Mouse (Mus musculus): ENCODE data around the gene Tsc22d3.

Gene Tsc22d3

DNA sequence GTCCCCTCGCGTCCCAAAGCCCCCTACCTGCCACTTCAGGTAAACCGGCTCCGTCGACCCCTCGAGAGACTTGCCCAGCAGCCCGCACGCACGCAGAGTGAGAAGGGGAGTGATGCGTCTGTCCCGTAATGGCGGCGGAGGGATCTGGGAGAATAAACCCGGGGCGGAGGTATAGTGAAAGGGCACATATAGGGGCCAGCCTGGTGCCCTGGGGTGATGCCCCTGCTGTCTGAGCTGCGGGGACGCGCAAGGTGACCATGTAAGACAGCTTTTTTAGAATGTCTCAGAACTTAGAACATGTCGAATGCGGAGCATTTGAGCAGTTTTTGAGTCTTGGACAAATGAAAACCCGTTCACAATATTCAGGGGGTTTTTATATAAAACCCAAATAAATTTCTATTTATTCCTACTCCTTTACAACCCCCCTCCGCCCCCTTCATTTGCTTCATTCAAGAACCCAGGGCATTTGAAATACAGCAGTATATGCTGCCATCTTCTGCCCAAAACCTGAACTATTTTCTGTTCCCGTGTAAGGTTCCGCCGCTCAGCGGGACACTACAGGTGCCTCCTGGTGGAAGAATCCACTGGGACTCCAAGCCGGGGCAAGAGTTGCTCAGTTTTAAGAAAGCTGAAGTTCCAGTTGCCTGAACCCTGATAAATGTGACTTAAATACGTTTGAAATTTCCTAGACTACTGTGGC is at the start of gene Tsc22d3:
Gene Tsc22d3 (minus strand): TSS at position 250 of the 700 bp plus-strand sequence.
- peak; percentile 17 for DNase-seq

DNA sequence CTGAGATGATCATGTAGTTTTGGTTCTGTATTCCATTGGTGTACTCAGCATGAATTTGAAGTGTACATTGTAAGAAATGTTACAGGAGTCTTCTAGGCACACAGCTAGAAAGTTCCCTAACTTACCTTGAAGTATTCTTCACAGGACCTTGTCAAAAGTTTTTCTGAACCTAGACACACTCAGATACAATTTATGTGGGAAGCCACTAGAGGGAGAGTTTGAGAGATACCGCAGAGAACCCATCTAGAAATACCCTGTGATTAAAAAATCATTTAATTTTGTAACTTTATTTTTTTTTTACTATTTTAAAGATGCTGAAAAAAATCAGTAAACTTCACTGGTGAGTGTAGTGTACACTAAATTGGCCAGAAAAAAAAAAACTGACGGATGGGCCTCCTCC is 39.1 kb upstream of the Tsc22d3 start:
- DNase-seq, result no peak

DNA sequence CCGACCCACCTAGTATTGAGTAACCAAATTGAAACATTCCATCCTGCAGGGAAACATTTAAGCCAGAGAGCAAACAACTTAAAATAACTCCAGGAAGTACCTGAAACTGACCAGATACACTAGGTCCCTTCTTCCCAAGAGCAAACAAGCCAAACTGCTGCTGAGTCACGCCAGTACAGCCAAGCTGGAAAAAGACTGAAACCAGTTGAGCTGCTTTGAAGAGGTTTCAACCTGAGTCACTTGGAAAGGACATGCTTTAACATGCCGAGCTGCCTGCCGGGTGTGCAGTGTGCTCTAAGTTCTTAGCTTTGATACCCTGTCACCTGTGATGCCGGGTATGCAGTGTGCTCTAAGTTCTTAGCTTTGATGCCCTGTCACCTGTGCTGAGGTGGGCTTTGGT is 37.6 kb upstream of the Tsc22d3 start:
- DNase-seq, result no peak

DNA sequence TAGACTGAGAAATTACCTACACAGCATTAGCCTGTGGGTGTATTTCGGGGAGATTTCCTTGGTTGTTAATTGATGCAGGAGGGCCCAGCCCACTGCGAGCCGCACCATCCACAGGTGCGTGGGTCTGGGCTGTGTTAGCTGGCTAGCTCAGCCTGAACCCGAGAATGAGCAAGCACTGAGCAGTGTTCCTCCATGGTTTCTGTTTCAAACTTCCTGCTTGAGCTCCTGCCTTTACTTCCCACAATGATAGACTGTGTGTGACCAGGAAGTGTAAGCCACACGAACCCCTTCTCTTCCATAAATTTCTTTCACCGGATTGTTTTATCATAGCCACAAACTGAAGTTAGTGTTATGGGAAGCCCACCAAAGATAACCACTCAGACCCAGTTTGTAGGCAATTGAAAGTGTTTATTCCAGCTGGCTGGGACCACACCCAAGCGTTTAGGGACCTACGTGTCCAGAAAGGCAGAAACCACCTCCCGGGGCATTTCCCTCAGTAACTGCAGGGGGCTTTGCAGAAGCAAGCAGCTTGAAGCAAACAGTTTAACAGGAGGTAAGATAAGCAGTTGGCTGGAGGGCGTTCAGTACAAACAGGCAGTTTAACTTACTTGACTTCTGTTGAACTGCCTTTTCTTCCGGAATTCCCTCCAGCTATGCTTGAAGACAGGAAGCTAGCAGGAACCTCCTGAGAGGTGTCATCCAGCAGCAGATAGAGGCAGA is 24.6 kb upstream of the Tsc22d3 start:
- no peak for DNase-seq

DNA sequence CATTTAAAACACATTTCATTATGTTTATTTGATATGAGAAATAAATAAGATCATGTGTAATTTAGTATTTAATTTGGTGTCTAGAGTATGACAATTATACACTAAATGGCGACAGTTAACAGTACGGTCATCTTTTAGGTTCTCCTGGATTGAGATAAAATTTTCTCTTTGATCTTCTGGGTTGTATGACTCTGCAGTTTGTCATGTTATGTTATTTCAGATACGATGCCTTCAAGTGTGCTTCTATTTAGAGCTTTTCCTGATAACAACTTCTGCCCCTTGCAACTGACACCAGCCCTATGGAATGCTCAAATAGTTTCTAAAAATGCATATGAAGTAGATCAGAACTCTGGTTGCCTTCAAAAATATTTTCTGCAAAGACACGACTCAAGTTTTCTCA is 9.5 kb upstream of the Tsc22d3 start:
- no peak for DNase-seq

DNA sequence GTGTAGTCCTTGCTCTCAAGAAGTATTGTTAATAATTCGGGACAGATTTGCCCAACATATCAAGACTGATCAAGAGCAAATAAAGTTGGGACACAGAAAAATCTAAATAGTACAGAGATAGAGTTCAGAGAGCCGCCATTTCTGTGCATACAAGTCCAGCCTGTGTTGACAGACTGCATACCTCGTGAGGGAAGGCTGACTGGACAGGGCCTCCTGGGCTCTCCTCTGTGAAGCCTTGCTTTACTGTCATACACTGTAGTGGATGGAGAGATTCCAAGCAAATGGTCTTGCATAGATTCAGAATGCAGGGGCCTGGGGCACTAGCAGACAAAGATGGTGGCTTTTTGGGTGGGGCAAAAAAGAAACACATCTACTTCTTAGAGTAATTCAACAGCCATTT is 1.4 kb upstream of the Tsc22d3 start:
- no peak for DNase-seq

DNA sequence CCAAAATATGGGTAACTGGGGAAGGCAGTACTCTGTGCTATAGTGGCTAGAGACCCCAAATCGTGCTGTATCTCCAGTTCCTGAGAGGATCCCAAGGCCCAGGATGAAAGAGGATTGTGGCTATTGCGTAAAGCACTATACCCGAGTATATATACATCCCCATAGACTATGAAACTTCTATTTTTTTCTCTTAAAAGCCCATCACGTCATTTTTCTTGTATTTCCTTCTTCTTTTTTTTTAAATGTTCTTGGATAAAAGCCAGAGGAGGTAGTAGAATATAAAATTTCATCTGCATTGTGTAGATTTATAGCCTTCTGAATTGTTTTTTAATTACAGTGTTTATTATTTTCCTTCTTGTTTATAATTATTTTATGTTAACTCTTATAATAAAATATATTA is 852 bp upstream of the Tsc22d3 start:
- no peak for DNase-seq

DNA sequence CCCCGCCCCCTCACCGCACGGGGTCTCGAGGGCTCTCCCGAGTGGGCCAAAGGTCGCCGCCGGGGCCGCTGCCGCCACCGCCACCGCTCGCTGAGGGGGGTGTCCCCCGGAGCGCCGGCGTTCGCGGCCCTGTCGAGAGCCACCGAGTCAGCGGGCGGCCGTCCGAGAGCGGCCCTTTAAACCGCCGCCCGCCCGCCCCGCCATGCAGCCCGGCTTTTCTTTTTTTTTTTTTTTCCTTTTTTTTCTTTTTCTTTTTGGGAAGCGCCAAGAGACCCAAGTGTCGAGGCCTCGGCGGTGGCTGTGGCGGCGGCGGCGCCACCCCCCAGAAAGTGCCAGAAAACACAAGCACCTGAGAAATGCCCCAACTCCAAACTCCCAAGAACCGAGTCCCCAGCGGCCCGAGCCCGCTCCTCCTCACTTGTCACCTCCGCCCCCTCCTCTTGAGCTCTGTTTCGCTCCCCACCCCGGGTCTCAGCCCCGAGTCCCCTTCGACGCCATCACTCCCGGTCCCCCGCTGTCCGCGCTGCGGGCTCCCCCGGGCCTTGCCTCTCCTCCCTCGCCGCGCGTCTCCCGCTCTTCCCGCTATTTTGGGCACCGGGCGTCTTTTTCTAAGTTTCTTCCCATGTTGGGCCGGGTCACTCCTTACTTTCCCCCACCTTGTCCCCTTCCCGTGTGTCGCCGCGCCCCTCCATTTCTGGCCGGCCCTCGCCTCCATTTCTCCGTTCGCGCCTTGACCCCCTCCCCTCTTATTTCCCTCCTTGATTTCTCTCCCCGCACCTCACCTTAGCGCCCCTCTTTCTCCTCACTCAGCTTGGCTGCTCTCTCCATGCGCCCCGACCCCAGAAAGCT is 674 bp downstream of the Tsc22d3 start:
- DNase-seq, result no peak

DNA sequence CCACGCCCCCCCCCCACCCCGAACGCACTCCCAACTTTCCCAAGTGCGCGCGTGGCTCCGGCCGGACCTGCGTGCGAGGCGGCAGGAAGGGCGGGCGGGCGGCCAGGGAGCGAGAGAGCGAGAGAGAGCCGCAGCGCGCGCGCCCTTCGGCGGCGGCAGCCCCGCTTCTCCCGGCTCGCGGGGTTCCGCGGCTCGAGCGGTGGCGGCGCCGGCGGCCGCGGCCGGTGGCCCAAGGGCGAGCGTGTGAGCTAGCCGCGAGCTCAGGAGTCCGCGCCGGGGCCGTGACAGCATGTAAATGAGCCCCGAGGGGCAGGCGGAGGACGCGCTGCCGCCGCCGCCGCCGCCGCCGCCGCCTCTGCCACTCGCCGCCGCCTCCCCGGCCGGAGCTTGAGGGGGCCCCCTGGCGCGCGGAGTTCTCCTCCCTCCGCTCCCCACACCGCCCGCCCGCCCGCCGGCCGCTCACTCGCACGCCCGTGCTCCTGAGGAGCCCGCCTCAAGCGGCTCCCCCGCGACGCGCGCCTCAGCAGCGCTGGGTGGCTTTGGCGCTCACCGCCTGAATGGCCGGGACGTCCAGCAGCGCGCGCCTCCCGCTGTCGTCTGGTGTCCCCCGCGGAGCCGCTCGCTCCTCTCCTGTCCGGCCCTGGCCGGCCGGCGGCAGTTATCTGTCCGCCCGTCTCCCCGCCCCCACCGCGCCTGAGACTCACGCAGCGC is 1.5 kb downstream of the Tsc22d3 start:
- DNase-seq, result peak; percentile 23

DNA sequence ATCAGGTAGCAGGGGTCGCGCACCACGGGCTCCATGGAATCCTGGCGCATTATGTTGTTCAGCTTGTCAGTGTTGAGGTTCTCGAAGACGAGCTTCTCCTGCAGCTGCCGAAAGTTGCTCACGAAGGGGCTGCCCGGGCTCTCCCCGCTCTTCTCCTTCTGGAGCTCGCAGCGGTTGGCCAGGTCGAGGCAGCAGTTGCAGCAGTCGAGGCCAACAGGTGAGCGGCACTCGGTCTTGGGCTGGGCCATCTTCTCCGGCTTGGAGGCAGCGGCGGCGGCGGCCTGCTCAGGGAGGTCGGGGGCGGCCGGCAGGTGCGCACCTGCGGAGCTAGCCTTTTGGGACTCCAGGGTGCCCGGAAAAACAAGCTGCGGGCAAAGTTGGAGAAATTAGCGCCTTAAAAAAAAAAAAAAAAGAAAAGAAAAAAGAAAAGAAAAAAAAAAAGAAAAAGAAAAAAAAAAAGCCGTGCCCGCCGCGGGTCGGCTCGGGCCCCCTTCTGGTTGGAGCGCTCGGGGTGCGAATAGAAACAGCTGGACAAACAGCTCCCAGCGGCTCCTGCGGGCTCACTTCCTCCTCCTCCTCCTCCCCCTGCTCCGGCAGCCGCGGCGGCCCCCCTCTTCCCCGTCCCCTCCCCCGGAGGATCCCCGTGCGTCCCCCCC is 2.1 kb downstream of the Tsc22d3 start:
- no peak for DNase-seq

DNA sequence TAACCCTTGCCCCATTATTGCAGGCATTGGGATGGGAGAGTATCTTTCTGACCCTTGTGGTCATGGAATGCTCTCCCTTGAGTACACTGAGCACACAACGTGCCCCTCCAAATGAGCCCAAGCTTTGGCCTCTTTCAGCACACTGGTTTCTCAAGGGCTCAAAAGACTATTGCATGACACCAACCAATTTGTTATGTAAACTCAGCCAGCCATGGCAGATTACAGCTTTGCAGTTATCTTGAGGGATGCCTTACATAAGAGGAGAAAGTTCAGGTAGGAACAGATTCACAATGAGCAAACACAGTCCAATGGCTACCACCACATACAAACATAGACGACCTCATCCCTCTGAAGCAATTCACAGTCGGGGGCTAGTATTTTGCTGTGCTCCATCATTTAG is 9.3 kb downstream of the Tsc22d3 start:
- DNase-seq, result no peak

DNA sequence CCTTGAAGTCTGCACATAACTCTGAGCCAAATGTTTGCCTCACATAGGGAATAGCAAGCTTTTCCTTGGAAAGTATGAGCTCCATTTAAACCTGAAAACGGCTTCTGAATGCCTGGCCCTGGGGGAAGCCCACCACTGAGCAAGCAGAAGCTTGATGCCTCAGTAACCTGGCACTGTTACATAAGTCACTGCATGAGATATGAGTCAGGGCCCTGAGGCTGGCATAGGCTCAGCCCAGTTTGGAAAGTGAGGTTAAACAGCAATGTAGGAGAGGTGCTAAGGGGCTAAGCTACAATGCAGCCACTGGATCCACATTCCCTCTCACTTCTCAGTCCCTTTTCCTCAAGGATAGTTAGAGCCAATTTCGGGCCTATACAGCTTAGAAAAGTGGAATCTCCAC is 10.3 kb downstream of the Tsc22d3 start:
- DNase-seq, result no peak

DNA sequence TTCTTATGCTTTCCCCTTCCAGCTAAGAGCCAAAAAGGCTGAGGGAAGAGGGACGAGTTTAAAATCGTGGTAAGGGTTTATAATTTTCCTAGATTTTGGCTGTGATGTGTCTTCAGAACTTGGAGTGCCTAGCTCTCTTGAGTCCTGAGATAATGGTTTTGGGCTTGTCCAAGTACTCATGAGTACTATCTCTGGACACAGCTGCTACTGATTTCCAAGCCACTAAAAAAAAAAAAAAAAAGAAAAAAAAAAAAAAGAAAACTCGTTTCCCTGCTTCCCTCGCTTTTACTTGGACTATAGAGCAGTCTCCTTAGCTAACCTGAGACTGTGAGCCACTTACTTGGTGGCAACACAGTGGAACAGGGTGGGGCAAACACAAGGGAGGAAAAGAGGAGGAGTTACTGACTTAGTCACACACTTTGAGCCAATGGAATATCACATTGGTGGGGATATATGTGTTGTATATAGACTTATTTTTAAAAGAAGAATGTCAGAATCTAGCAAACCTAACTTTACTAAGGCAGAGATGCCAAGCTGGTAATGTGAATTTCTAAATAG is 11.2 kb downstream of the Tsc22d3 start:
- no peak for DNase-seq

DNA sequence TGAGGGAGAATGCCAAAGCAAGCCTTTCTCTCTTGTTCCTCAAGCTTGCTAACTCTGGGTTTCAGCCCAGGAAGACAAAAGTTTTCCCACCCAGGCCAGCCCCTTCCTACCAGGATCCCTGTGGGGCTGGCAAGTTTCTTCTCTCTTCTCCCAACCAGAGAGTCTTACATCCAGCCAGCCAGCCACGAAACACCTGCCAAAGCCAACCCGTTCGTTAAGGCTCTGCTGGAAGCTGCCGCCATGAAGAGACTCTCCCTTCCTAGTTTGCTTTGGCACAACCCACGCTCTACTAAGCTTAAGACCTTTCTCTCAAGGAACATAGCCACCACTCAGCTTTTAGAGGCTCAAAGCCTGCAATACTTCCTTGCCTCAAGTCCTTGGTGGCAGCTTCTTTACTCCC is 11.9 kb downstream of the Tsc22d3 start:
- no peak for DNase-seq

DNA sequence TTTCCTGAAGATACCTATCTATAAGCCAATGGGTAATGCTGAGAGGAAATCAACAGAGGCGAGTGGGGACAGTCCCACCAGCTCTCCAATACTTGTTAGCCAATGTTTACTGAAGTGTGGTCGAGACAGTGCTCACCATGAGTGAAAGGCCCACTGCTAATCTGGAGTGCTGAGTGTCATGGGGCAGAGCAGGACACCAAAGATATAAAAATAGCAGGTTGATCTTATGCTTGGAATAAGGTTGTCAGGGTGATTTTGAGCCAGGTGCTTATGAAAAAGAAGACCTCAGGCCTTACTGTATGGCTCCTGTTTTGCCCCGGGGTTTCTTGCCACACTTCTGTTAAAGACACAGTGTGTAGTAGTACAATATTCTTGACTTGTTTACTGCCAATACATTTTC is 20.0 kb downstream of the Tsc22d3 start:
- DNase-seq, result no peak

DNA sequence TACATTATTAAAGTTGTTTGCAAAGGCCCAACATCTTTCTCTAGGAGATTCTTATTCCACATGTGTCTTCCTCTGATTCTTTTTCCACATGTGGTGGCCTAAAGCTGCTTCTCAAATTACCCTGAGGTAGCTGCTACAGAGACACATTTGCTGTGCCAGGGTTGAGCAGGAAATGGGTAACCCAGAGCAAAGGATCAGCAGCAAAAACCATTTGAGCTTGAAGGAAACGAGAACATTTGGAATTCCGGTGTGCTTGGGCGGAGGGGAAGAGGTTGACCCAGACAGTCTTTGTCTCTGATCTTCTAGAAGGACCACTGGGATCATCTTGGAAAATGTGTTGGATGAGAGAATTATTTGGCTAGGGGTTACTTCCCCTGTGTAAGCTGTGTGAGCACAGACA is 24.8 kb downstream of the Tsc22d3 start:
- DNase-seq, result no peak

DNA sequence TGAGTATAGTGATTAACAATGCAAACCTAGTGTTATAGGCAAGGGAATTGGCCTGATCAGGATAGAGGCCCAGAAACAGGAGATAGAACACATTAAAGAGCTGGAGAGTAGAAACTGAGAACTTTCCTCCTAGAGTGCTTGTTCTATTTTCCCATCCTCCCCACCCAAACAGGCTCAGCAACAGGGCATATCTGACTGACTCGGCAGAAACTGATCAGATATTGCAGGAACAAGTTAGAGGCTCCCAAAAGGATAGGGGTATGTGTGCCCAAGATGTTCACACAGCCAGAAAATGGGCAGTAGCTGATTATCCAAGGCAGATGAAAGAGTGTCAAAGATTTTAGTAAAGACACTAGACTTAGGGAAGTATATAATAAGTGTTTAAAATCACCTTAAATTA is 25.3 kb downstream of the Tsc22d3 start:
- DNase-seq, result no peak

DNA sequence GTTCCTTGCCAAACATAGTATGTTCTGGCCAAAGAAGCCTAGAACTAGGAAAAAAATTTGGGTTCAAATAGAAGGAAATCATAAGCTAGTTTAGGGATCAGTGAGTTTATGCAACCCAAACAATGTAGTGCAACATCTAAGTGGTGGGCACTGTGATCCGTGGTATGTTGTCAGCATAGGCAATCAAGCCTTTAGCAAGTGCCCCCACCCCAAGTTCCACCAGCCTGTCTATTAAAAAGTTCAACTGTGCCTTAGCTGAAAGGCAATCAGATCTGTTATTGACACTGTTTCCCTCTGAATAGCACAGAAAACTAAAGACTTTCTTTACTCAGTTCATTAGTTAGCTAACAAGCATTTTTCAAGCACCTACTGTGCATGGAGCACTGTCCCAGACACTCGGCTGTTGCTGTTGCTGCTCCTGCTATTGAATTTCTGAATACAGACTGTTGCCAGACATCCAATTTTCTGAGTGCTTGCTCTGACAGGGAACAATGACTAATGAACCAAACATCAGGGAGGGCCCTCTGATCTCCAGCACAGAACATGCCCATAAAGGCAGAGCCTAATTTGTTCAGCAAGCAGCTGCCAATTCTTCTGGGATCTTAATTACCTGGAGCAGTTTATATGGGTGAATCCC is 27.6 kb downstream of the Tsc22d3 start:
- no peak for DNase-seq

DNA sequence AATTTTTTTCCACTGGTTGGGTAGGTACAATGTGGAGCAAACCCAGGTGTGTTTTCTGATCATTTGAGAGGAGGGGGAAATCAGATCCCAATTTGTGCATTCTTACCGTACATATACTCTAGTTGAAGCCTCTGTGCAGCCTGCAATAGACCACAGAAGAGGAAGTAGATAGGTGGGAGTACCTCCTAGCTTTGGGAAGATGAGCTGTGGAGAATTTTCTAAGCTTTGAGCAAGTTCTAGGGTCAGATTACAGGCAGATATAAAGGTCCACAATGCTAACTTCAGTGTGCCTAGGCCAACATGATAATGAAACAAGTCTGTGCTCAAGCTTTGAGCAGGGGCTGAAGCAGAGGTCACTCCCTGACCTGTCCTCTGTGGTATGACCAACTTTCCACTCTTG is 30.9 kb downstream of the Tsc22d3 start:
- DNase-seq, result no peak

DNA sequence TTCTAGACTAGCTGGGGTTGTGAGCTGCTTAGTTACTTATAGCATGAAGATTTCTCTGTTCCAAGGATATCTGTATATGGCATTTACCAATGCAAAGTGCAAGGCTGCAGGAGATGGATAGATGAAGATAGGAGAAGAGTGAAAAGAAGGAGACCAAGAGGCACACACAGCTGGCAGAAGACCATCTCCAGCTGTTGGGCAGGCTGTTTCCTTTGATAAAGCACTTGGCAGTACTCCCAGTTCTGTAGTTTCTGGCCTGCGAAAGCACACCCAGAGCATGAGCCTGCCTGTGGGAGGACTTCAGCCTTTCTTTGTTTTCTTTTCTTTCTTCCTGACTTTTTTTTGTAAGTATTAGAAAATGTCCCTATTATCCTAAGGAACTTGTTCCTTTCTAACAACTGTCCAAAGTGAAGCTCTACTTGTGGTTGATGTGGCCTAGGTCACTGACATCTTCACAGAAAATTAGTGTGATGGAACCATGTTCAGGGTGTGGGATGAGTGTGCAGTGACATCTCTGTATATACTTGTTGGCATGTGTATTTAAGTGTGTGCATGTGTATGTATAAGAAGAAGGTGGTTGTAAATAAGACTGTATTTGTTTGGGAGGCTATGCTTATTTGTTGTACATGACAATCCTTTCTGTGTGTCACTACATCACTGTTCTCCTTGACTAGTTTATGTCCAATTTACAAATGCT is 32.6 kb downstream of the Tsc22d3 start:
- DNase-seq, result no peak

DNA sequence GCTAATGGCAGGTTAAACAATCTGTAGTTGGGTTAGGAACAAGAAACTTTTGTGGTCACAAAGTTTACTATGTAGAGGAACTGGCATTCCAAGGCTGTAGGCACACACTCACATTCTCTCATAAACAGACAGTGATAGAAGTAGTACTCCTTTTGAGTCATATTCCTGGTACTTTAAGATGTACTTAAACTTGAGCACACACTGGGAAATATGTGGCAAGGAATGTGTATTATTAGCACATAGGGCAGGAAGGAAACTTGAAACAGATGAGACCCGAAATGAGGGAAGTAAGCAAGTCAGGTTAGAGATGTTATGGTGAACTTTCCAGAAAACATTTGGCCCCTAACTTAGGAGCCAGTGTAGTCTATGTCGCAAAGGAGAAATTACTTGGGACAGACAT is 34.7 kb downstream of the Tsc22d3 start:
- DNase-seq, result no peak

Data from right cerebral cortex, postnatal 14 days (tissue).